Mouse (Mus musculus) cerebellum, adult 9-11 months (tissue): ENCODE data around the gene Cox17.
"Not testable (repeated sequence)": the region's sequence is repeated elsewhere in the genome, so short reads cannot be mapped to it uniquely, and the experiment has no call there.

Experiments used
- DNase-seq: peaks from one replicate; pipeline ENCODE4 v3.0.0; 2022

Gene Cox17

GRCm38 (mm10) chr16:38346529-38347325, at the start of gene Cox17, which contains the start of gene Gm21987:
Cox17 (plus strand) TSS chr16:38346991.
Gm21987 (plus strand) TSS chr16:38347040.
- peak; percentile 97 for DNase-seq

- DNase-seq: no peak
These were observed 48.4 kb upstream of the Cox17 start for GRCm38 (mm10) chr16:38298410-38298809.

GRCm38 (mm10) chr16:38302367-38302766, 44.4 kb upstream of the Cox17 start:
- DNase-seq: no peak

GRCm38 (mm10) chr16:38304460-38305194, 42.2 kb upstream of the Cox17 start:
- DNase-seq: peak; percentile 12

- DNase-seq: no peak
These were observed 40.1 kb upstream of the Cox17 start for GRCm38 (mm10) chr16:38306571-38307220.

- no peak for DNase-seq
These were observed 39.6 kb upstream of the Cox17 start for GRCm38 (mm10) chr16:38307221-38307605.

- no peak for DNase-seq
These were observed 39.1 kb upstream of the Cox17 start for GRCm38 (mm10) chr16:38307651-38308050.

GRCm38 (mm10) chr16:38308195-38308594, 38.6 kb upstream of the Cox17 start:
- DNase-seq: no peak

GRCm38 (mm10) chr16:38318492-38318891, 28.3 kb upstream of the Cox17 start:
- no peak for DNase-seq

GRCm38 (mm10) chr16:38319087-38319486, 27.7 kb upstream of the Cox17 start:
- DNase-seq: no peak

GRCm38 (mm10) chr16:38321452-38321935, 25.3 kb upstream of the Cox17 start:
- DNase-seq: peak; percentile 42

GRCm38 (mm10) chr16:38324311-38324710, 22.5 kb upstream of the Cox17 start:
- no peak for DNase-seq

- no peak for DNase-seq
These were observed 19.9 kb upstream of the Cox17 start for GRCm38 (mm10) chr16:38326778-38327397.

- DNase-seq: no peak
These were observed 17.5 kb upstream of the Cox17 start for GRCm38 (mm10) chr16:38329340-38329739.

- no peak for DNase-seq
These were observed 12.4 kb upstream of the Cox17 start for GRCm38 (mm10) chr16:38334431-38334830.

GRCm38 (mm10) chr16:38338077-38338476, 8.7 kb upstream of the Cox17 start:
- not testable (repeated sequence) for DNase-seq

GRCm38 (mm10) chr16:38341396-38342324, 5.1 kb upstream of the Cox17 start, which contains the start of gene Maats1:
Maats1 (minus strand) TSS chr16:38342143.
- peak; percentile 60 for DNase-seq

GRCm38 (mm10) chr16:38344941-38345725, 1.7 kb upstream of the Cox17 start:
- DNase-seq: no peak

GRCm38 (mm10) chr16:38347588-38347987, 797 bp downstream of the Cox17 start:
- no peak for DNase-seq

GRCm38 (mm10) chr16:38348217-38348761, 1.5 kb downstream of the Cox17 start:
- DNase-seq: no peak
